Mouse (Mus musculus) G1E (cell line): ENCODE data around the gene Mfsd14b. TPM values are rescaled to one million over a fixed set of nuclear protein-coding genes. Genes with fewer than 3 reads are reported as not detected.

Experiments used
- ATAC-seq: 2 replicates; pipeline ENCODE4 v1.8.0; 2016; ENCODE audit warnings: mild to moderate bottlenecking; ENCODE audit not compliant: insufficient number of reproducible peaks, poor library complexity, low FRiP score, severe bottlenecking; ENCODE audit errors: extremely low read depth
- DNase-seq: peaks from one replicate; pipeline ENCODE4 v3.0.0; 2012; ENCODE audit warnings: low spot score
- H3K27me3 ChIP-seq: 2 replicates; pipeline ENCODE4 v1.6.1; 2012; ENCODE audit warnings: mild to moderate bottlenecking, low read length, inconsistent platforms; ENCODE audit not compliant: insufficient read depth
- H3K36me3 ChIP-seq: replicated peaks from 2 replicates; pipeline ENCODE3; 2012; ENCODE audit warnings: mild to moderate bottlenecking, inconsistent platforms
- H3K4me1 ChIP-seq: 2 replicates; pipeline ENCODE4 v1.6.1; 2012; ENCODE audit warnings: low read depth, low read length, inconsistent platforms, mixed read lengths; ENCODE audit not compliant: insufficient read depth
- H3K4me3 ChIP-seq: 2 replicates; pipeline ENCODE4 v1.5.1; 2012; ENCODE audit warnings: low read depth, mild to moderate bottlenecking, inconsistent platforms, low read length, moderate library complexity, mixed read lengths
- H3K9me3 ChIP-seq: replicated peaks from 2 replicates; pipeline ENCODE4 v1.6.1; 2012; ENCODE audit warnings: inconsistent platforms
- CTCF ChIP-seq: IDR thresholded peaks from 2 replicates; pipeline ENCODE4 v1.5.1; 2012; ENCODE audit warnings: low read depth, low read length, inconsistent platforms, mixed read lengths
- GATA1 ChIP-seq: IDR thresholded peaks from 2 replicates; pipeline ENCODE4 v1.6.1; 2012; ENCODE audit warnings: borderline replicate concordance, low read length, inconsistent platforms, mixed read lengths
- GATA2 ChIP-seq: IDR thresholded peaks from 2 replicates; pipeline ENCODE4 v1.6.1; 2012; ENCODE audit warnings: low read depth, low read length, inconsistent platforms, borderline replicate concordance
- POLR2AphosphoS5 ChIP-seq: IDR thresholded peaks from 2 replicates; pipeline ENCODE4 v1.6.1; 2012; ENCODE audit warnings: low read depth, low read length, inconsistent platforms; ENCODE audit not compliant: insufficient replicate concordance
- TAL1 ChIP-seq: conservative IDR thresholded peaks from 2 replicates; pipeline ENCODE4 v1.6.1; 2012; ENCODE audit warnings: low read depth, low read length, inconsistent platforms, mixed read lengths
- polyA plus RNA-seq: library from polyadenylated mRNA; stranded (reverse); fragments of >175 nt; gene quantifications from 2 replicates; pipeline ENCODE4 v1.2.3, GENCODE M21; 2012
- total RNA-seq, 2 experiments: library from RNA; stranded (forward) in 1 of 2; stranded (reverse) in 1 of 2; fragments of 200-1000 nt in 1 of 2; fragments of >200 nt in 1 of 2; fragmentation: Nextera tagmentation in 1 of 2; gene quantifications; 2 replicates each; pipeline ENCODE4 v1.2.3; 2014 to 2017

The Mfsd14b gene
- total and polyA plus RNA-seq, 3 experiments, result 23.0 to 103 (median 74.7) TPM

DNA sequence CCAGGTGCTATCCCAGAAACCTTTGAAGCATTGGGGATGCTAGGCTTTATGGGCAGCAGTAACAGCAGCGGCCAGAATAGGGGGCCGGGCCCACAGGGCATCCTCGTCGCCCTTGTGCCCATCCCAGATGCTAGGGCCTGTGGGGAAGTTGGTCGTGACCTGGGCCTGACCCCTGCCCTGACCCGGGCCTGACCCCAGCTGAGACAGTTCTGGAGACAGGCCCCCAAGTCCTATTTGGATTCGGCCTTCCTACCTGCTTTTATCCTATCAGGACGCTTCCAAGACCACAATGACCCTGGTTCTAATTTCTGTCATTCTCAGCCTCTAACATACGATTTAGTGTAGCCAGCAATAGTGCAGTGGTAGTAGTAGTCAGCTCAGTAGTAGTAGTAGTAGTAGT, 60.1 kb downstream of the Mfsd14b start, which contains the start of gene Prss47:
Prss47 (minus strand) TSS at position 101 of the 400 bp plus-strand sequence.
- Histone ChIP-seq H3K27me3 (no peaks in the 10 kb centered on the region), H3K9me3 (no peaks in the 10 kb centered on the region), H3K36me3 (no peaks in the 10 kb centered on the region), H3K4me1 (0 out of 2 replicates have a peak, but pooled peaks cover 3% of the 10 kb centered on the region), H3K4me3 (no peak within 1 kb of the TSS)
- TF ChIP-seq GATA1 (no peak), TAL1 (no peak), GATA2 (no peak), POLR2AphosphoS5 (no peak), CTCF (no peak)
- no peak for ATAC-seq
- DNase-seq, result no peak

DNA sequence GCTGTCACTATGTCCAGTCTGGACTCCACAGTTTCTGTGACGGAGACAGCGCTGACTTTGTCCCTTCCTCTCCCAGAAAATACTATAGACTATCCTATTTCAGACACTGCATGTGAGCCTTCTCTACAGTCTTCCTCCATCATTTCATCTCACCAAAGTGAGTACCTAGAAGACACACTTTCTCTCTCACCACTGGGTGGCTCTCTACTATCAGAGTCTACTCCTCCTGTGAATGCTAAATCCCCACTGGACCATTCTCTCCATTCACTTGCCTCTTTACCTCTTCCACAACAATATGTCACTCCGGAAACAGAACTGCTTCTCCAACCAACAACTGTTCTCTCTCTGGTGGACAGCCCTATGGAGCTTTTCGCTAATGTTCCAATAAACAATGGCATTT, 77.7 kb downstream of the Mfsd14b start:
- no peak for TF ChIP-seq TAL1
- no peak for TF ChIP-seq POLR2AphosphoS5
- no peak for TF ChIP-seq GATA1
- no peak for TF ChIP-seq GATA2
- no peak for TF ChIP-seq CTCF
- Histone ChIP-seq H3K36me3 (no peaks in the 10 kb centered on the region), H3K4me3 (no peak overlapping the region), H3K9me3 (no peaks in the 10 kb centered on the region), H3K27me3 (no peaks in the 10 kb centered on the region), H3K4me1 (no peaks in the 10 kb centered on the region)
- ATAC-seq (no peak), DNase-seq (no peak)

DNA sequence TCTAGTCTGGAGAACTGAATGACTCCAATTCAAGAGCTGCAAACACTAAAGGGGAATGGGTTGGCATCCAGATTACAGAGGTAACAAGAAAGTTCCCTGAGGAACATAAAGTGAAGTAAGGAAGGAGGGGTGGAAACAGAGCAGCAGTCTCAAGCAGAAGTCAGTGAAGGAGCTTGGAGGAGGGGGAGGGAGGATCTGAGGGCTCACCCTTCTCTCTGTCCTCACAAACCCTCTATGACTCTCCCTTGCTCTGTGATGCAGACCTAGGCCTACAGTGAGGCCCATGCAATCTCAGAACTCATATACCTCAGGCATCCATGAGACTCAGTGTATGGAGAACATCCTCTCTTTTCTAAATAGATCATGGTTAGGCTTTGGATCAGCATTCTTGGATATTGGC, 80.0 kb downstream of the Mfsd14b start, which contains the start of gene Spata31d1c:
Spata31d1c (plus strand) TSS at position 301 of the 400 bp plus-strand sequence.
- ATAC-seq (no peak), DNase-seq (no peak)
- H3K9me3 ChIP-seq, result no peaks in the 10 kb centered on the region
- no peaks in the 10 kb centered on the region for H3K36me3 ChIP-seq
- H3K4me1 ChIP-seq, result no peaks in the 10 kb centered on the region
- TF ChIP-seq CTCF (no peak), GATA2 (no peak), POLR2AphosphoS5 (no peak), TAL1 (no peak), GATA1 (no peak)
- no peak within 1 kb of the TSS for H3K4me3 ChIP-seq
- no peaks in the 10 kb centered on the region for H3K27me3 ChIP-seq

Other genes starting within 250 kb of the Mfsd14b start
- not detected in 2 replicates for gene Cntnap3, start 209.0 kb downstream of the Mfsd14b start, total RNA-seq (2014; fragmentation: Nextera tagmentation)
- gene Cntnap3, start 209.0 kb downstream of the Mfsd14b start, total RNA-seq (2017), result 0.05 TPM in 1 of 2 replicates, not detected in the other
- gene Cntnap3, start 209.0 kb downstream of the Mfsd14b start, polyA plus RNA-seq, result not detected in 2 replicates
- gene Spata31, start 195.6 kb downstream of the Mfsd14b start, total RNA-seq (2014; fragmentation: Nextera tagmentation), result not detected in 2 replicates
- 0.06 and 0.16 TPM in 2 replicates for gene Spata31, start 195.6 kb downstream of the Mfsd14b start, total RNA-seq (2017)
- not detected in 2 replicates for gene Spata31, start 195.6 kb downstream of the Mfsd14b start, polyA plus RNA-seq
- not detected in 2 replicates for gene Spata31d1c, start 79.9 kb downstream of the Mfsd14b start, total RNA-seq (2014; fragmentation: Nextera tagmentation)
- 0.06 and 0.27 TPM in 2 replicates for gene Spata31d1c, start 79.9 kb downstream of the Mfsd14b start, total RNA-seq (2017)
- gene Spata31d1c, start 79.9 kb downstream of the Mfsd14b start, polyA plus RNA-seq, result not detected in 2 replicates
- not detected in 2 replicates for gene Prss47, start 60.2 kb downstream of the Mfsd14b start, total RNA-seq (2014; fragmentation: Nextera tagmentation)
- 0.17 TPM in 1 of 2 replicates, not detected in the other for gene Prss47, start 60.2 kb downstream of the Mfsd14b start, total RNA-seq (2017)
- gene Prss47, start 60.2 kb downstream of the Mfsd14b start, polyA plus RNA-seq, result not detected in 2 replicates
- not detected in 2 replicates for gene Olfr465-ps1, start 25.1 kb upstream of the Mfsd14b start, total RNA-seq (2014; fragmentation: Nextera tagmentation)
- 0.11 and 0.12 TPM in 2 replicates for gene Olfr465-ps1, start 25.1 kb upstream of the Mfsd14b start, total RNA-seq (2017)
- gene Olfr465-ps1, start 25.1 kb upstream of the Mfsd14b start, polyA plus RNA-seq, result not detected in 2 replicates
- not detected in 2 replicates for gene Olfr466, start 37.3 kb upstream of the Mfsd14b start, total RNA-seq (2014; fragmentation: Nextera tagmentation)
- gene Olfr466, start 37.3 kb upstream of the Mfsd14b start, total RNA-seq (2017), result 0.11 and 0.12 TPM in 2 replicates
- gene Olfr466, start 37.3 kb upstream of the Mfsd14b start, polyA plus RNA-seq, result not detected in 2 replicates
- not detected in 2 replicates for gene Nlrp4f, start 93.0 kb upstream of the Mfsd14b start, total RNA-seq (2014; fragmentation: Nextera tagmentation)
- gene Nlrp4f, start 93.0 kb upstream of the Mfsd14b start, total RNA-seq (2017), result 0.05 and 0.17 TPM in 2 replicates
- gene Nlrp4f, start 93.0 kb upstream of the Mfsd14b start, polyA plus RNA-seq, result not detected in 2 replicates
- not detected in 2 replicates for gene Gm10775, start 146.6 kb upstream of the Mfsd14b start, total RNA-seq (2014; fragmentation: Nextera tagmentation)
- gene Gm10775, start 146.6 kb upstream of the Mfsd14b start, total RNA-seq (2017), result 0.11 TPM in 1 of 2 replicates, not detected in the other
- gene Gm10775, start 146.6 kb upstream of the Mfsd14b start, polyA plus RNA-seq, result 0.04 and 0.12 TPM in 2 replicates
- 71.3 and 76.9 TPM in 2 replicates for gene Zfp369, start 165.8 kb upstream of the Mfsd14b start, total RNA-seq (2014; fragmentation: Nextera tagmentation)
- 33.9 and 42.4 TPM in 2 replicates for gene Zfp369, start 165.8 kb upstream of the Mfsd14b start, total RNA-seq (2017)
- 4.3 and 4.6 TPM in 2 replicates for gene Zfp369, start 165.8 kb upstream of the Mfsd14b start, polyA plus RNA-seq